Mouse (Mus musculus): ENCODE measurements around the gene Lcn11. TPM values are rescaled to one million over a fixed set of nuclear protein-coding genes. Genes with fewer than 3 reads are reported as not detected.

Gene Lcn11
- polyA plus RNA-seq, 1 experiment from 2014 or later: not detected

DNA sequence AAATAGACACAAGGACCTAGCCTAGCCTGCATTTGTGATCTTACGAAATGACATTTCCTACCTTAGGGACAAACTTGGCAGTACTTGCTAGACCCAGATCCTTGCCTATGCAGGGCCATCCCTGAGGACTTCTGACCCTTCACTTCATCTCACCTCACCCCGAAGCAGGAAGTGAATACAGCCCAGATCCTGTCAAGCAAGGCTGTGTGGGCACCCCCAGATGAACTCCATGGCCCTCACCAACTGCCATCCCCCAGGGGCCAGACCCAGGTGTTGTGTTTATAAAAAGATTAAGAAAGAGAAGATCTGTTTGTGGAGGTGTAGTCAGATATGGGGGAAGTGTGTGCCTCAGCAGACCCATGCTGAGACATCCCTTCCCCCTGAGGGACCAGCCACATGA, 2.2 kb upstream of the Lcn11 start:
- H3K27ac ChIP-seq (ENCODE audit: low read depth, low read length): no peak overlapping the region
- H3K4me2 ChIP-seq (ENCODE audit: low read depth): no peak overlapping the region
- no peaks in the 10 kb centered on the region for H3K27me3 ChIP-seq (ENCODE audit: control insufficient read depth, insufficient read depth, low read length)
- ATAC-seq (ENCODE audit: insufficient read depth, low FRiP score, low TSS enrichment) (no peak), DNase-seq (ENCODE audit: low spot score) (no peak)
- no peak overlapping the region for H3K9ac ChIP-seq (ENCODE audit: low read length)
- no peaks in the 10 kb centered on the region for H3K9me3 ChIP-seq (ENCODE audit: control insufficient read depth, low read length)
- no peaks in the 10 kb centered on the region for H3K36me3 ChIP-seq (ENCODE audit: control insufficient read depth, insufficient read depth, low read length)
- no peak overlapping the region for H3K4me3 ChIP-seq (ENCODE audit: low read depth, low read length)
- H3K4me1 ChIP-seq (ENCODE audit: control insufficient read depth, insufficient read depth, low read length): no peaks in the 10 kb centered on the region
- WGBS: 81% methylated on average over 2 of the region's 2 CpGs

DNA sequence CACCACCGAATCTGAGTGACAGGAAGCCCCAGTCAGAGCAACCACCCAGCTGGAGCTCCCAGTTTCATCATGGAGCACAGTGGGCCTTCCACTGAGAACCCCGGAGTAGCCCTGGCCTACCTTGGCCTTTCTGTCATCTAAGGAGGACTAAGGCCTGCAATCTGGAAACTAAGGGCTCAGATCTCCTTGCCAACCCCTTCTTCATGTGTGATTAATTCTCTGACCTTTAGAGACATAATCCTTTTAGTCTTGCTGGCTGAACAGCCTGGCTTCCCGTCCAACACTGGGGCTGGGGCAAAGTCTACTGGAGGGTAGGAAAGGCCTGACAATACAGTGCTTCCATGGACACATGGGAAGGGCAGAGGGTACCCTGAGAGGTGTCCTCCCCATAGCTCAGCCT, 826 bp upstream of the Lcn11 start:
- 81% methylated on average over 3 of the region's 3 CpGs for WGBS
- Histone ChIP-seq H3K4me3 (ENCODE audit: low read depth, low read length) (no peak overlapping the region), H3K9ac (ENCODE audit: low read length) (no peak overlapping the region), H3K4me2 (ENCODE audit: low read depth) (no peak overlapping the region), H3K36me3 (ENCODE audit: control insufficient read depth, insufficient read depth, low read length) (no peaks in the 10 kb centered on the region), H3K4me1 (ENCODE audit: control insufficient read depth, insufficient read depth, low read length) (no peaks in the 10 kb centered on the region), H3K27me3 (ENCODE audit: control insufficient read depth, insufficient read depth, low read length) (no peaks in the 10 kb centered on the region), H3K27ac (ENCODE audit: low read depth, low read length) (no peak overlapping the region), H3K9me3 (ENCODE audit: control insufficient read depth, low read length) (no peaks in the 10 kb centered on the region)
- no peak for ATAC-seq (ENCODE audit: insufficient read depth, low FRiP score, low TSS enrichment)
- DNase-seq (ENCODE audit: low spot score): no peak

DNA sequence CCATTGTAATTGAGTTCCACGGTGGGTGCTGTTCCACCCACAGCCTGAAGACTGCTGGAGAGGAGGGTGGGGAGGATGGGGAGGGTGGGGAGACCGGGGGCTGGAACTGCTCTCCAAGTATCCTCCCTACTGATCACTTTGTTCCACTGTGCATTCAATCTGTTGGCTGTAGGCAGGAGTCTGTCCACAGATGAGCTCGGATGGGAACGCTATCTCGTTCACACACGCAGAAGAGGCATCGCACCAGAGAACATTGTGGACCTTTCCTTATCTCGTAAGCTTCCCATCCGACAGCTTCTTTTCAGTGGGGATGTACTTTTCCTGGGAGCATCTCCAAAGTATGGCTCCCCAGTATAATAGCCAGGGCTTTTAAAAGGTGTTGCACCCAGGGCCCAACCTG, 2.3 kb downstream of the Lcn11 start:
- DNase-seq (ENCODE audit: low spot score): no peak
- no peak overlapping the region for H3K27ac ChIP-seq (ENCODE audit: low read depth, low read length)
- WGBS: 89% methylated on average over 9 of the region's 9 CpGs
- ATAC-seq (ENCODE audit: insufficient read depth, low FRiP score, low TSS enrichment): no peak
- H3K9ac ChIP-seq (ENCODE audit: low read length): no peak overlapping the region
- no peaks in the 10 kb centered on the region for H3K9me3 ChIP-seq (ENCODE audit: control insufficient read depth, low read length)
- H3K4me3 ChIP-seq (ENCODE audit: low read depth, low read length): no peak overlapping the region
- no peaks in the 10 kb centered on the region for H3K4me1 ChIP-seq (ENCODE audit: control insufficient read depth, insufficient read depth, low read length)
- H3K36me3 ChIP-seq (ENCODE audit: control insufficient read depth, insufficient read depth, low read length): no peaks in the 10 kb centered on the region
- no peaks in the 10 kb centered on the region for H3K27me3 ChIP-seq (ENCODE audit: control insufficient read depth, insufficient read depth, low read length)
- no peak overlapping the region for H3K4me2 ChIP-seq (ENCODE audit: low read depth)

DNA sequence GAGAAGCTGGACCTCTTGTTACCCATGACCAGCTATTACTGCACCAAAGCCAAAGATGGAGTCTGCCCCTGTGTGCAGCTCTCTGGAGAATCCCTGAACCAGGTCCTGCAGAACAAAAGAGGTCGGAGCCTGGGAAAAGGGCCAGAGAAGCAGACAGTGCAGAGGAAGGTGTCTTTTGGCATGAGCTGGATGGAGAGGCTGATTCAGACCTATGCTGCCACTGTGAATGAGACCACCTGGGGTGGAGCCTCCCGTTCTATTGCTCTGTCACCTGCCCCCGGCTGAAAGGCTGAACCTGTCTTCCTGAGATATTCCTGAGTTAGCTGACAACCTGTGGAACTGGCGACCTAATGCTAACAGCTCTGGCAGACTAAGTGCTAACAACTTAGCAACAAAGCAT, 4.1 kb downstream of the Lcn11 start:
- ATAC-seq (ENCODE audit: insufficient read depth, low FRiP score, low TSS enrichment) (no peak), DNase-seq (ENCODE audit: low spot score) (no peak)
- Histone ChIP-seq H3K4me1 (ENCODE audit: control insufficient read depth, insufficient read depth, low read length) (0 out of 2 replicates have a peak, but pooled peaks cover 3% of the 10 kb centered on the region), H3K36me3 (ENCODE audit: control insufficient read depth, insufficient read depth, low read length) (no peaks in the 10 kb centered on the region), H3K9me3 (ENCODE audit: control insufficient read depth, low read length) (no peaks in the 10 kb centered on the region), H3K27me3 (ENCODE audit: control insufficient read depth, insufficient read depth, low read length) (no peaks in the 10 kb centered on the region), H3K9ac (ENCODE audit: low read length) (no peak overlapping the region), H3K27ac (ENCODE audit: low read depth, low read length) (no peak overlapping the region), H3K4me3 (ENCODE audit: low read depth, low read length) (no peak overlapping the region), H3K4me2 (ENCODE audit: low read depth) (no peak overlapping the region)
- 65% methylated on average over 4 of the region's 4 CpGs for WGBS

DNA sequence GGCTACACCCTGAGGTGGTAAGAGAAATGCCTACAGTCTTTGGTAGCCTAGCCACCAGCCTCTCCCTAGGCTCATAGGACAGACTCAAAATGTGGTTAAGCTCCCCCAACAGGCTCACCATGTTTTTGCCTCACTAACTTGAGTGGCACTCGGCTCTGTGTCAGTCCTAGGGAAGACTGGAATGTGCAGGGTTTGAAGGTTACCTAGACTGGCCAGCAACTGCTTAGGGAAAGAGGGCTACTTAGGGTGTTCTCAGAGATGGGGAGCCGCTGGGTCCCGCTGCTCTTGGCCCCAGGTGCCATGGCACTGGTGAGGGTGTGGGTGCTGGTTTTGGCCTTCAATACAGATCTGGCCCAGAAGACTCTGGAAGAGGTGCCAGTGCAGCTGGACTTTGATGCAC, 5.1 kb downstream of the Lcn11 start, which contains the start of gene Gm13539:
TSS of gene Gm13539 (plus strand) at position 301 of the 400 bp plus-strand sequence.
- no peak for ATAC-seq (ENCODE audit: insufficient read depth, low FRiP score, low TSS enrichment)
- 0 out of 2 replicates have a peak, but pooled peaks cover 3% of the 10 kb centered on the region for H3K4me1 ChIP-seq (ENCODE audit: control insufficient read depth, insufficient read depth, low read length)
- H3K36me3 ChIP-seq (ENCODE audit: control insufficient read depth, insufficient read depth, low read length): no peaks in the 10 kb centered on the region
- WGBS: 85% methylated on average over 3 of the region's 3 CpGs
- H3K4me2 ChIP-seq (ENCODE audit: low read depth): no peak within 1 kb of the TSS
- no peak within 1 kb of the TSS for H3K9ac ChIP-seq (ENCODE audit: low read length)
- H3K9me3 ChIP-seq (ENCODE audit: control insufficient read depth, low read length): no peaks in the 10 kb centered on the region
- DNase-seq (ENCODE audit: low spot score): no peak
- no peak within 1 kb of the TSS for H3K4me3 ChIP-seq (ENCODE audit: low read depth, low read length)
- H3K27ac ChIP-seq (ENCODE audit: low read depth, low read length): no peak within 1 kb of the TSS
- H3K27me3 ChIP-seq (ENCODE audit: control insufficient read depth, insufficient read depth, low read length): no peaks in the 10 kb centered on the region

DNA sequence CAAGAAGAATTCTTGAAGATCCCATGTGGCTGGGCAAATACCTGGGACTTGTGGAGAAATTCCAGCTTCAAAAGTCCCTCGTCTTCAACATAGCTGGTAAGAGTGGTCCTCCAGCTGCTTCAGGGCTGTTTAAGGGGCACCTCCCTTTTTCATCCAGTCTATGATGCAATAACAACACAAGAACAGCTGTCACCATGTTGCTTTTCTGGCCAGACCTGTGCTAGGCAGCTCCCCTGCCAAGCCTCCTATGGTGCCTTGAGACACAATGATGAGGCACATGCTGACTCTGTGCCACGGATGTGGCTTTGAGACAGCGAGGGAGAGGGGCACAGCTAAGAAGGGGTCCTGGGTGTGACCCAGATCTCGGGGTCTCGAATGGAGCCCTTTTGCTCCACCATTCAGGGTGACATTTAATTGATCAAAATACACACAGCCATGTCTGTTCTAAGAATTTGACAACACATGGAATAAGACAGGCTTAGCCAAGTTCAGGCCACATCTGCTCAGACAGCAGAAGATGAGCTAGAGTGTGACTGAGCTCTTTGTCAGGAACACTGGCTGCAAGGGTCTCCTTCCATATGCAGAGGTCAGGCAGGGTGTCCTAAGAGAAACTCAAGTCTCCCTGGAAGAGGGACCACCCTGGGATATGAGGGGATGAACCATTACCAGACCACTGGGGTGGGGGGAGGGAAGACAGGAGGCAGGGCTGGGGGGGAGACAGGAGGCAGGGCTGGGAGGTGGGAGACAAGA, 8.9 kb downstream of the Lcn11 start:
- Histone ChIP-seq H3K27ac (ENCODE audit: low read depth, low read length) (no peak overlapping the region), H3K9ac (ENCODE audit: low read length) (no peak overlapping the region), H3K36me3 (ENCODE audit: control insufficient read depth, insufficient read depth, low read length) (no peaks in the 10 kb centered on the region), H3K4me1 (ENCODE audit: control insufficient read depth, insufficient read depth, low read length) (0 out of 2 replicates have a peak, but pooled peaks cover 3% of the 10 kb centered on the region), H3K9me3 (ENCODE audit: control insufficient read depth, low read length) (no peaks in the 10 kb centered on the region), H3K4me3 (ENCODE audit: low read depth, low read length) (no peak overlapping the region), H3K27me3 (ENCODE audit: control insufficient read depth, insufficient read depth, low read length) (no peaks in the 10 kb centered on the region), H3K4me2 (ENCODE audit: low read depth) (no peak overlapping the region)
- DNase-seq (ENCODE audit: low spot score): no peak
- no peak for ATAC-seq (ENCODE audit: insufficient read depth, low FRiP score, low TSS enrichment)
- WGBS: 63% methylated on average over 5 of the region's 5 CpGs

DNA sequence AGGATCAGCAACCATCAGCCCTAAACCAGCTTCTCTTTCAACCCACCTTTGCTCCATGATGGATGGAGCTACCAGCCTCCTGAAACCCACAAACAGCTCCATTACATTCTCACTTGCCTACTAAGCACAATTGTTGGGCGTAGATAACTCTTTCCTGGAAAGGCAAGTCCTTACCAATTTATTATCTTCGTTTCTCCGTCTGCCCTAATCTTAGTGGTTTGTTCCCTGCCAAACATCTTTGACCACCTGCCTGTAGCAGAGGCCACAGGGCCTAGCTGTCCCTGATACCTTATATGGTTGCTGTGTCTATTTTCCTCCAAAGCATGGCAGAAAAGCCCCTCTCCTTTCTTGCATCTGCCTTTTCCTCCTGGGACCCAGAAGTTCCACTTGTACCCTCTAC, 12.3 kb downstream of the Lcn11 start:
- ATAC-seq (ENCODE audit: insufficient read depth, low FRiP score, low TSS enrichment) (no peak), DNase-seq (ENCODE audit: low spot score) (no peak)
- no peak overlapping the region for H3K9ac ChIP-seq (ENCODE audit: low read length)
- no peaks in the 10 kb centered on the region for H3K36me3 ChIP-seq (ENCODE audit: control insufficient read depth, insufficient read depth, low read length)
- H3K4me2 ChIP-seq (ENCODE audit: low read depth): no peak overlapping the region
- WGBS: 84% methylated on average over 3 of the region's 3 CpGs
- no peaks in the 10 kb centered on the region for H3K9me3 ChIP-seq (ENCODE audit: control insufficient read depth, low read length)
- 0 out of 2 replicates have a peak, but pooled peaks cover 3% of the 10 kb centered on the region for H3K4me1 ChIP-seq (ENCODE audit: control insufficient read depth, insufficient read depth, low read length)
- H3K27ac ChIP-seq (ENCODE audit: low read depth, low read length): no peak overlapping the region
- no peak overlapping the region for H3K4me3 ChIP-seq (ENCODE audit: low read depth, low read length)
- no peaks in the 10 kb centered on the region for H3K27me3 ChIP-seq (ENCODE audit: control insufficient read depth, insufficient read depth, low read length)

DNA sequence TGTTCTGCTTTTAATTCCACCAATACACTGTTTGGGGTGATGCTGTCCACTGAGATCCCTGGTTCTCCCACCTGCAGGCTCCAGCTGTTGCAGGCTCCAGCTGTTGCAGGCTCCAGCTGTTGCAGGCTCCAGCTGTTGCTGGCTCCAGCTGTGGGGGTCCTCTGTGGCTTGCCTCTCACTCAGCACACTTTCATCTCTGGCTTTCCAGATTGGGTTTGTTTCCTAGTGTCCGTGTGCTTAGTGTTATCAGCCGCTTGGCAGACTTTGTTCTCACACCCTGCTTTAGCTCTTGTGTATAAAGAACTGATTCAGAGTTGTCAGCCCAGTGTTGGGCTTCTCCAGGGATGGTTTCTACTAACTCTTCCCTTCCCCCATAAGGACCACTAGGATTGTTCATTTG, 20.8 kb downstream of the Lcn11 start:
- 48% methylated on average over 2 of the region's 2 CpGs for WGBS
- no peak overlapping the region for H3K27ac ChIP-seq (ENCODE audit: low read depth, low read length)
- ATAC-seq (ENCODE audit: insufficient read depth, low FRiP score, low TSS enrichment): no peak

DNA sequence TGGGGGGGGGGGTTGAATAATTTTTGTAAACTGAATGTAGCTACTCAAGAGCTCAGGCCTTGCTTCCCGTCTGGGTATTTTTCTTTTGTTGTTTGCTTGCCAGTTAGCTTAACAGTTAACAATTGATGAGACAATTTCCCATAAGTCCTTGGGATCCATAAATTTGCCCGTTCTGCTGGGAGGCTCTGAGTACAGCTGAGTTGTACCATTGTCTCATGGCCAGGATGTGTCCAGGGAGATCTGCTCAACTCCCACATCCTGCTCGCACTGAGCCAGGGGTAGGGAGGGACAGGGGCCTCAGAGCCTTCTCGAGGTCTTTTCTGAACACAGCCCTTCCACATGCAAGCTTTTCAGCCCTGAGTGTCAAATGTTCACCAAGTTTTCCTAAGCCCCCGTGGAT, 21.2 kb downstream of the Lcn11 start:
- no peak overlapping the region for H3K27ac ChIP-seq (ENCODE audit: low read depth, low read length)
- WGBS: 39% methylated on average over 5 of the region's 5 CpGs

More for the DNA sequence above, 20.8 kb downstream of the Lcn11 start:
- H3K4me1 ChIP-seq (ENCODE audit: control insufficient read depth, insufficient read depth, low read length): no peaks in the 10 kb centered on the region
- DNase-seq (ENCODE audit: low spot score): no peak
- no peaks in the 10 kb centered on the region for H3K27me3 ChIP-seq (ENCODE audit: control insufficient read depth, insufficient read depth, low read length)
- no peaks in the 10 kb centered on the region for H3K36me3 ChIP-seq (ENCODE audit: control insufficient read depth, insufficient read depth, low read length)
- no peak overlapping the region for H3K4me3 ChIP-seq (ENCODE audit: low read depth, low read length)
- no peaks in the 10 kb centered on the region for H3K9me3 ChIP-seq (ENCODE audit: control insufficient read depth, low read length)
- H3K9ac ChIP-seq (ENCODE audit: low read length): no peak overlapping the region
- no peak overlapping the region for H3K4me2 ChIP-seq (ENCODE audit: low read depth)

More for the DNA sequence above, 21.2 kb downstream of the Lcn11 start:
- Histone ChIP-seq H3K4me2 (ENCODE audit: low read depth) (no peak overlapping the region), H3K36me3 (ENCODE audit: control insufficient read depth, insufficient read depth, low read length) (no peaks in the 10 kb centered on the region), H3K4me1 (ENCODE audit: control insufficient read depth, insufficient read depth, low read length) (no peaks in the 10 kb centered on the region), H3K9ac (ENCODE audit: low read length) (no peak overlapping the region), H3K4me3 (ENCODE audit: low read depth, low read length) (no peak overlapping the region), H3K9me3 (ENCODE audit: control insufficient read depth, low read length) (no peaks in the 10 kb centered on the region), H3K27me3 (ENCODE audit: control insufficient read depth, insufficient read depth, low read length) (no peaks in the 10 kb centered on the region)
- no peak for ATAC-seq (ENCODE audit: insufficient read depth, low FRiP score, low TSS enrichment)
- DNase-seq (ENCODE audit: low spot score): no peak
